Mouse (Mus musculus) layer of hippocampus, adult 18-20 months (tissue): ENCODE measurements at regions not wholly inside any gene's neighbourhood (a gene's known extent, or its start where the extent isn't known, plus 50 kb on each side); places are given as distances from the start of the nearest gene placed in this dataset.
A peak's percentile ranks its signal among the peaks of the same experiment; 100 is the strongest.

Experiments
- DNase-seq, 2 experiments: peaks; one replicate each; pipeline ENCODE4 v3.0.0; 2022; ENCODE audit warnings: low spot score in 2 of 2

- DNase-seq = no peak
Observed at GRCm38 (mm10) chr19:27022917-27023316, 137.2 kb downstream of the Gm815 start.

DNA sequence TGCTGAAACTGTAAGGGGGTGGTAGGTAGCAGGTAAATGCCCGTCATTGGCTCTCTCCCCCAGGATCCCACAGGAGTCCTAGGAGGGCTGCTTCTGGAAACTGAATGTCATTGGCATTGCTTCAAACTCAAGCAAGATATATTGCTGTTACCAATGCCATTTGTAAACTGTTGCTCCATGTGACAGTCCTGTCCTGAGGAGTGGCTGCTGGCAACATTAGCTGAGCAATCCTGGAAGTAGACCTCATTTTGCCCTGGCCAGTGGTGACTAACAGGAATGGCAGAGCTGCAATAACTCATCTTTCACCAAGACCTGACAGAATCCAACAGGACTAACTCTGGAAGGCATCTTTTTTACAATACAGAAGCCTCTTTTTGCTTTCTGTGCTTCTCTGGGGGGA, 143.2 kb downstream of the Gm815 start:
- DNase-seq = no peak

DNA sequence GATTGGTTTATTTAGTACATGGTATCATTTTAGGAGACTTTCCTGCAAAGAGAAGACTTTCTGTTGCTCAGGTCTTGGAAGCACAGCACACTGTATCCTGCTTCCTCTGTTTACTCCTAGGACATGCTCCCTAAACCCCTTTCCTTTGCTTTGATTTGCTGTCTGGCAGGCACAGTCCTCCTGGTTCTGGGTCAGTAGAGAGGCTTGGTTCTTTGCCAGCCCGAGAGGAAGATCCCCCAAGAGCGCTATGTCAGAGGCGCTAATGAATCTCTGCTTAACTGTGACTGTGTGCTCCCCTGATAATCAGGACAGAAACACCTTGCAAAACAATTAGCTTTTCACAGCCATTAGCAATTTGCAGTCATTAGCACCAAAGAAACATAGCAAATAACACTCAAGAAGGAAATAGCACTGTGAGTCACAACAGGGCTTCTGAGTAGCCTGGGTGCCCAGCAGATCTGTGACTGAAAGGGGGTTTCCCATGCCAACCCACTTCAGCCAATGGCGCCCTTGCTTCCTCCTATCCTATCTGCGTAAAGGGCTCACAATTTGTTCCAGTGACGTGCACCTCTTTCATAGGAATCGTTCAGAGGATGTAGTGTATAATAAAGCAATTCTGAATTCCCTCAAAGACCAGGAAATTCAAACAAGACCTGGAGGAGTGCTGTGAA, 145.5 kb downstream of the Gm815 start:
- DNase-seq = no peak

DNA sequence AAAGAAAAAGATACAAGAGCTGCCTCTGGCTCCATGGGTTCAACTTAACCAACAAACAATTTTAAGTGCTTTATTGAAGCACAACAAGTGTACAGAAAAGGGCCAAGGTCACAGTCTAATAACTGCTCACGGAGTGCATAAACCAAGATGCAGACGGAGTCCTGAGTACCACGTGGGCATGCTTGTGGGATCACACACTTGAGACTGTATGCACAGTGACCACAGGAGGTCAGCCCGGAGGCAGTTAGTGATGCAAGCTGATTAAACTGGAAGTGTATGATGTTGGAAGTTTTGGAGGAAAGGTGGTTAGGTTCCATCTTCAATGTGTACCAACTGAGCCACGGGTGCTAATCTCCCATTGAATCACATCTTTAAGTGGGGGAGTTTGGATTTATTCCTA, 146.9 kb downstream of the Gm815 start:
- DNase-seq = no peak

- DNase-seq = no peak
Observed at GRCm38 (mm10) chr19:27038298-27038697, 152.6 kb downstream of the Gm815 start.

DNA sequence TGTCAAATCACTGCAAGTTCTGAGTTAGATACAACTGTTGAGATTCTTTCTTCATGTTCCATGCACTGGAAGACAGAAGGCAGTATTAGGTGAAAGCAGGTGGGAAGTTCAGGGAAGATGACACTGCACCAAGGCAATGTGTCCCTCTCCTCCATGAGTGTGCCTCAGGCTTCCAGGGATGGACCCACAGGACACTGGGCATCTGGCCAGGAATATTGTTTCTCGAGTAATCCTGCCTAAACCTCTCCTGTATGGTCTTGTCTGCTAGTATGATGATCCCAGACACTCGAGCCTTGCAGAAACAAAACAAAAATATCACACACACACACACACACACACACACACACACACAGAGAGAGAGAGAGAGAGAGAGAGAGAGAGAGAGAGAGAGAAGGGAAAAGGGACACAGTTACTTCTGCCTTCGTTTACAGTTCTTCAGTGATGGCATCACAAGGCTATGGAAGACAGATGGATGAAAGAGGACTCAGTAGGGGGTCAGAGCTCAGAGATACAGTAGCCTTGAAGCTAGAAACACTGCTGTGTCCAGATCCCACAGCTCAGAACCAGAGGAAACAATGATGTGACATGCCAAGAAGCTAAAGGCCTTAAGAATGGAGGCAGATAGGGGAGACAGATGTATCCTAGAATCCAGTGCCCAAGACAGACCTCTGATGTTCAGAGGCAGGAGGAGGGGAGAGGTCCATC, 154.8 kb downstream of the Gm815 start:
- no peak for DNase-seq

DNA sequence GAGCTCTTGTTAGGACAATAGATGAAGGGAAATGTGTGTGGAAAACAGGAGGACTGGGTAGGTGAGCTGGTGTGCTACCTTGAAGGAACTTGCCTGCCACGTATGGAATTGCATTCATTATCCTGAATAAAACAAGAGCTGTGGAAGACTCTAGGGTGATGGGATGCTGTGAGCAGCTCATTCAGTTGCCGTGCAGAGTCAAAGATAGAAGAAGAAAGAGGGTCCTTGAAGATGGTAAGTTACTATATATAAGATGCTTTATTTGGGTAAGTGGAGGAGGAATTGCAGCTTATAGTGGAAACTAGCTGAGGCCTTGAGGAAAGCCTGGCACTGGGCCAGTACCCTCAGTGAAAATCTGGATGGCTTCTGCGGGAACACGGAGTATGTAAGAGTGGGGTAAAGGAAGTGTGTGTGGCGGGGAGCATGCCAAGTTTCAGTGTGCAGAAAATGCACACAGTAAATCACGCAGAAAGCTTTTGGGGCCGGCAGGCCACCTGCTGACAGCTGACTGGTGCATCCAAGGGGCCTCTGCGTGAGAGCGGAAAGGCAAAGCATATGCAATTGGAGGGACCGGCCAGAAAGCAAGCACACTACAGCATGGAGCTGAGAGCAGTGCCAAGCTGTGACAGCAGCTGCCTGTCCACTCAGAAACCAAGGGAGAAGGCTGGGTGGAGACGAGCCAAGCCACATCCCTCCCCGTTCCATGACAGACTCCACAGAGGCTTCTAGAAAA, 149.7 kb upstream of the Vldlr start:
- DNase-seq = peak; percentile 46 to 84

DNA sequence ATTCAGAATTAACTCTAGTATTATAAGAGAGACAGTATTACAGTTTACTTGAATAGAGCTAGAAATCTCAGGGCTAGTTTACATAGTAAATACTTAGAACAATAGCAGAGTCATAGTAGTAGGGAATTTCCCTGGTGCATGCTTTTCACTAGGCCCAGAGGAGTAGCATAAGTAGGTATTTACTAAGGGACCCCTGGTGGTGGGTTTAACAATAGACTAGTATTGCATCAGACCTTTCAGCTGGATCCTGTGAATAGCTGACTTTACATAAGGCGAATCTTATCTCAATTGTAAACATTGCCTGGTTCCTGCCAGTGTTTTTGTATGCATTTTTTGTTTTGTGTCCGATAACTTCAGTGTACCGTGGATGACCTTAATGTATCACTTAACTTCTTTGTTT, 143.0 kb upstream of the Vldlr start:
- no peak for DNase-seq

DNA sequence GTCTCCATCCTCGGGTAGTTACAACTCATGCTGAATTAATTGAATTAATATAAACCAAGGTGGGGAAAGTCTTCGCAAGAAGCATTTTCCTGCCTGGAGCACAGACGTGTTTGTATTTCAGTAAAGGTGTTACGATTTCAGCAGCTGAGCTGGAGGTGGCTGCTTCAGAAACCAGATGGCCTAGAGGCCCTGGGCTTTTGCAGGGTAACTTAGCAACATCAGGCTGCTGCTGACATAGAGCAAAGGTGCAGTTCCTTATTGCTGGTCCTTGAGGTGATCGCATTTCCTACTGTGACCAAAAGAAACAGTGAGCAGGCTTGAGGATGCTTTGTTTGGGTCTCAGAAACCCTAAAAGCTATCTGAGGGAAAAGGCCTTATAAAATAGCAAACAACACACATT, 141.3 kb upstream of the Vldlr start:
- DNase-seq = no peak

GRCm38 (mm10) chr19:27076920-27077512, 139.3 kb upstream of the Vldlr start:
- no peak for DNase-seq

DNA sequence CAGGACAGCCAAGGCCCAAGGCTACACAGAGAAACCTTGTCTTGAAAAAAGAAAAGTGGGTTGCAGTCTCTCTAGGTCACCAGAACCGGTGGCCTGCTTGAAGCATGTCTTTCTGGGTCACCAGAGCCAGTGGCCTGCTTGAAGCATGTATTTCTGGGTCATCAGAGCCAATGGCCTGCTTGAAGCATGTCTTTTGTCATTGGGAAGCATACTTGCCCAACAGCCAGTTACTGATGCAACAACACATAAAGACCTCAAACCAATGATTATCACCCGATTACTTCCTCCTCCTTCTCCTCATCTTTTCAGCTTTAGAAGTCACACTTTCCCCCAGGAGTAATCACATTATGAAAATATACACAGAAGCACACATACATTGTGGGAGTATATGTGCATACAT, 128.9 kb upstream of the Vldlr start:
- no peak for DNase-seq

DNA sequence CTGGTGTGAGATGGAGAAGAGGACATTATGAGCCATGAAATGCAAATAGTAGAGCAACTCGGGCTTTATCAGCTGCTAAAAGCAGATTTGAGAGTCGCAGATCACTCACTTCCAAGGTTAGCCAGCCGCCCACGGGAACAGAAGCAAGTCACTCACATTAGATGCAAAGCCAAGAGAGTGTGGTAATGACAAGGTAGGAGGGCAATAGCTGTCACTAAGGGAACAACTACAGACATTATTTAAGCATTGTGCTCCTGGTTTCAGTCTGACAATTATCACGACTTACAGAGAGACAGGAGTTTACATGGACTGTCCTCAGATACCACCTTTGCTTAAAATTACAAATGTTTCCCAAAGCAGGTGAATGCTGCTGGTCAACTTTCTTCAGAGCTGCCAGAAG, 128.5 kb upstream of the Vldlr start:
- DNase-seq = no peak

DNA sequence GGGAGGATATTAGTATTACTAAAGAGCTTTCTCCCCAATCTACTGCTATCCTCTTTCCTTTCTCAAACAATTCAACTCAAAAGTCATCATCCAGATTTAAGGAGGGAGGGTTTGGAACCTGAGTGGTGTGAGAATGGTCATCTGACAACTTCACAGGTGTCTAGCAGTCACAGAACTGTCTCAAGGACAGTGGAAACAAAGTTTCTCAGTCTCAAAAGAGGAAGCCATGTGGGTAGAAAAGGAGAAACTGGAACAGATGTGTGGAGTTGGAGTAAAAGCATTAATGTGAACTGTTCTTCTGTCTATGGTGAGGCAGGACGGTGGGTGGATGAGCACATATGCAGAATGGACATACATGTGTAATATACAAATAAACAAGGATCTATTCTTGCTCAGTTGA, 127.2 kb upstream of the Vldlr start:
- no peak for DNase-seq

DNA sequence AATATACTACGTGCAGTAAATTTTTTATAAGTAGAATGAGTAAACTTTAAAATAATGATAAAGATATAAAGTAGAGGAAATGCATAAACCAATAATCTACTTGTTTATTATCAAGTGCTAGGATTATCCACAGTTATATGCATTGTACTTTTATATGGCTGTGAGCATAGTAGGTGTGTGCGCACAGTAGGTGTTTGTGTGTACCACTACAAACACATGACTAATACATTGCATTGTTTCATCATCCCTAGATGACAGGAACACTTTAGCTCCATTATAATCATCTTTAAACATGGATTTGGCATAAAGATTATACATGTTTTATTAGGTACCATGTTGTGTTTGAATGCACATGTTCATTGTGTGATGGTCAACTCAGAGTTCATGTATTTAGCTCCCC, 124.7 kb upstream of the Vldlr start:
- no peak for DNase-seq

DNA sequence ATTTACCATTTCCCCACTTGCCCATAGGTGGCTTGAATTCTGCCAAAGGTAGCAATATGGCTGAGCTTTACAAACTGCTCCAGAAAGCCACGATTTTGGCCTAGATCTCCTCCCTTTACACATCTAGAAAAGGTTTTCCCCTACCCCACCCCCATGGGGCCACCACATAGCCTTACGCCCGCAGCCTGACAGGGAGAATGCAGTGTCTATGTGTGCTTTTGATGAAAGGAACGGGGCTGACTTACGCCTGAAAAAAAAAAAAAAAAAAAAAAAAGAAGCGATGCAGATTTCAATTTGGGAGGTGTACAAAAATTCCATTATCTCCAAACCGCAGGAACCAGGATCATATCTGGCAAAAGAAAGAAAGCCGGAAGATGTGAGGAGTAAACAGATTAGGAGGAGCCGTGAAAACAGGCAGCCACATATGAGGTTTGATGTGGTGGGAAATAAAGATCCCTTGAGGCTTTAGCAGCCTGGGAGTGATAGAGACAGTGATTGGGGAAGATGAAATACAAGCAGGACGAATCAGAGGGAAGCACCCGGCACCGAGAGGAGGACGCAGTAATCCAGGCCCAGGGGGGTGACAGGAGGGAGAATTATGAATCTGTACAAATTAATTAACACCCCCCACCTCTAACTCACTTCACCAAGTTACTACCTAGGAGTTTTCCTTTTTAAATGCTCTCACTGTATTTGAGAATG, 121.4 kb upstream of the Vldlr start:
- DNase-seq = no peak

- DNase-seq = no peak
Observed at GRCm38 (mm10) chr19:27099921-27100320, 116.4 kb upstream of the Vldlr start.

DNA sequence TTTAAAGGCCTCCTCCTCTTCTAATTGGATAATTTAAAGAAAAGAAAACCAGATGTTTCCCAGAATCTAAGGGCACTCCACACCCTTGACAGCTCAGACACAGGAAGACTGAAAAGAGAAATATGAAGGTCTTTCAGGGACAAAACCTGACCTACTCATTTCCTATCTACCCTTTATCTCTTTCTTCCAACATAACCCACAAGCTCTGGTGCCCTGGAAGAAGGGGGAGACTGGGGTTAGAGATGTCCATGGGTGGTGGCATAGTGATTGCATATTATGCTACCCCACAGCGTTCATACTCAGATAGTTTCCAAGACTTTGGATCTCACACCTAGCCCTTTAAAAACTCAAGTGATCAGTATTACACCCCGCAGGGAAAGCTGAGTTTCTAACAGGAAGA, 105.8 kb upstream of the Vldlr start:
- DNase-seq = no peak

DNA sequence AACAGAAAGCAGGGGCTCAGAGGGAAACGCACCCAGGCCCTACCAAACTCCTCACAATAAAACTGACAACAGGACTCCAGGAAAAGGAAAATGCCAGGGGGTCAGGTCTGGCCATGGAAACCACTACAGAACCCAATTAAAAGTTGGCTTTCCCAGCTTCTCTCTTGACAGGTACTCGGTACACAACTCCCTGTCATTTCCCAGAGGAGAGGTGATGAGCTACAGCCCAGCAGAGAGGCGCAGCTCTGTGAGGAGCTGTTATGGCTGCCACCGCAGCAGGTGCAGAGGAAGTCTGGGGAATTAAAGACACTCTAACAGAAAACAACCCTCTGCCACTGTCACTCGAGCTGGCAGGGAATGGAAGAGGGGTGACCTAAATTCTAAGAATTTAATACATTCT, 95.4 kb upstream of the Vldlr start:
- DNase-seq = no peak

DNA sequence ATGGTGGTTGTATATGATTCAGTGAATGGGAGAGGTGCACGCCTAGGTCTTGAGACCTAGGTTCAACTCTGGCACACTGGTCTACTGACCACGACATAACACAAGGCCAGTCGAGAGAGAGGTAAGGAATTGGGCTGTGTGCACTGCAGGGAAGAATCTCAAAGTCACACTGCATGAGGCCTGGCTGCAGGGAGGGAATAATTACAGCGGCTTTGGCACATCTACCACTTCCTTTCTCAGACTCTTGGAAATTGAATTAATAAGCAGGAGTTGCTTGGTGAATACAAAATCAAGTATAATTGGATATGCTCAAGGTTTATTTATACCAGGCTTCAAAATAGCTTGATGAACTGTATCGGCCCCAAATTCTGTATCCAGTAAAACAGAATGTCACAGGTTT, 93.9 kb upstream of the Vldlr start:
- no peak for DNase-seq

GRCm38 (mm10) chr19:27123334-27123733, 93.0 kb upstream of the Vldlr start:
- peak; percentile 73 to 87 for DNase-seq

- peak; percentile 21 to 39 for DNase-seq
Observed at GRCm38 (mm10) chr19:27123806-27124469, 92.3 kb upstream of the Vldlr start.
